Mouse (Mus musculus): ENCODE data around the gene D430041D05Rik. TPM values are rescaled to one million over a fixed set of nuclear protein-coding genes. Genes with fewer than 3 reads are reported as not detected.
"Not testable (repeated sequence)": the region's sequence is repeated elsewhere in the genome, so short reads cannot be mapped to it uniquely, and the experiment has no call there.

The D430041D05Rik gene
- total and polyA plus RNA-seq, 2 experiments from 2014 or later: 7.9 to 47.6 TPM

DNA sequence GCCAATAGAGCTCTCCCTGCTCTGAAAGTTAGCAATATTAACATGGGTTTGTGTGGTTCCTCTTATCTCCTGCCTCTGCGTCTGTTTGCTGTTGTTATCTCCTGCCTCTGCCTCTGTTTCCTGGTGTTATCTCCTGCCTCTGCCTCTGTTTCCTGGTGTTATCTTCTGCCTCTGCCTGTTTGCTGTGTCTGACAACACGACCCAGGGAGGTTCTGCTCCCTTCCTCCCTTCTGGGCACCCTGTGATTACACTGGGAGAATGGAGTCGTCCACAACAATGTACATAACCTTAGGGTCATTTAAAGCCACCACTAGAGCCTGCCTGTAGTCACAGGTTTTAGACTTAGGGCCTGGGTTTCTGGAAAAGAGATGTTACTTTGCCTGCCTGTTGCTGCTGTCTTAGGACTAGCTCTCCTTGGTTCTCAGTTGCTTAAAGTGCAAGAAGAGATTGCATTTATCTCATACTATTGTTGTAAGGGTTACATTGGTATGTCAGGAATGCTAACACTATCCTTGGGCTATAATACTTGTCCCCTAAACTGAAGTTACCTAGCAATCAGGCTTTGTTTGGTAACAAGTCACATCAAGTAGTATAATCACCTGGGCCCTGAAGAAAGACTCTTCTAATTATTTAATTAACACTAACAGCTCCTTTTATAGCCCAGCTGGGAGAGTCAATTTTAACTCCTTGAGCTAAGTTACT is 312.1 kb downstream of the D430041D05Rik start:
- TF ChIP-seq CTCF (IDR thresholded peaks at IDR 0.05): no peak
- DNase-seq (ENCODE audit: low spot score) (no peak), ATAC-seq (ENCODE audit: low FRiP score) (no peak)
- Histone ChIP-seq H3K36me3 (ENCODE audit: insufficient read depth, low read length) (no peaks in the 10 kb centered on the region), H3K9me3 (ENCODE audit: low read length) (no peaks in the 10 kb centered on the region), H3K4me2 (ENCODE audit: low read depth, low read length, poor library complexity, severe bottlenecking) (no peak overlapping the region), H3K27me3 (ENCODE audit: insufficient read depth, low read length) (no peaks in the 10 kb centered on the region), H3K27ac (ENCODE audit: low read depth, low read length) (no peak overlapping the region), H3K4me3 (ENCODE audit: low read depth, low read length) (no peak overlapping the region), H3K4me1 (ENCODE audit: insufficient read depth, low read length) (no peaks in the 10 kb centered on the region), H3K9ac (replicated peaks; ENCODE audit: low read length, poor library complexity, severe bottlenecking) (no peak overlapping the region)
- 50% methylated on average over 3 of the region's 3 CpGs for WGBS

DNA sequence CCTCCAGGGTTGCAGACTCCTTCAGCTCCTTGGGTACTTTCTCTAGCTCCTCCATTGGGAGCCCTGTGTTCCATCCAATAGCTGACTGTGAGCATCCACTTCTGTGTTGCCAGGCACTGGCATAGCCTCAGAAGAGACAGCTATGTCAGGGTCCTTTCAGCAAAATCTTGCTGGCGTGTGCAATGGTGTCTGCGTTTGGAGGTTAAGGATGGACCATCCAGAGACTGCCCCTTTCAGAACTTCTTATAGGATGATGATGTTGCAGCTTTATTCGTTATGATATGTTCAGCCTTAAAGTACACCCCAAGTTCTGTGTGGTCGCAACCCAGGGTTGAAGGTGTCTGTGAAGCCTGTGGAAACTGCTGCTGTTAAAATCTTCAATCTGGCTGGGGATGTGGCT is 313.4 kb downstream of the D430041D05Rik start:
- 96% methylated on average over 4 of the region's 4 CpGs for WGBS
- H3K4me2 ChIP-seq (ENCODE audit: low read depth, low read length, poor library complexity, severe bottlenecking); DNase-seq (ENCODE audit: low spot score): not testable (repeated sequence)

DNA sequence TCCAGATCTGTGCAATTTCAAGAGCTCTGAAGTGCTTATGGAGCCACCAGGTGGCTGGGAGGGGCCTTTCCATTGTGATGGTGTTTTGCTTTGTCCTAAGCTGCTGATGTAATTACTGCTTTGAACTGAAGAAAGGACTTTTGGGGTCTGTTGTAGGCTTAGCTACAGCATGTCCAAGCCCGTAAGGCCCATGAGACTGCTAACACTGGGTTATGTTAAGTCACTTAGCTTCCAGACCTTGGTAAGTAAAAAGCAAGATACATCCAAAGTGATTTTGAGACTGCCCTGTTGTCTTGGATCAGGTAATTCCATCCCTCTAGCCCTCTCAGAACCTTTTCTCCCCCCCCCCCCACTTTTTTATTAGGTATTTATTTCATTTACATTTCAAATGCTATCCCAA is 314.0 kb downstream of the D430041D05Rik start:
- not testable (repeated sequence) for H3K4me3 ChIP-seq (ENCODE audit: low read depth, low read length); H3K36me3 ChIP-seq (ENCODE audit: insufficient read depth, low read length); H3K27ac ChIP-seq (ENCODE audit: low read depth, low read length); H3K9ac ChIP-seq (replicated peaks; ENCODE audit: low read length, poor library complexity, severe bottlenecking); DNase-seq (ENCODE audit: low spot score); ATAC-seq (ENCODE audit: low FRiP score); H3K27me3 ChIP-seq (ENCODE audit: insufficient read depth, low read length); H3K9me3 ChIP-seq (ENCODE audit: low read length); H3K4me2 ChIP-seq (ENCODE audit: low read depth, low read length, poor library complexity, severe bottlenecking); H3K4me1 ChIP-seq (ENCODE audit: insufficient read depth, low read length)
- 56% methylated on average over 1 of the region's 1 CpGs for WGBS

More for the DNA sequence above, 313.4 kb downstream of the D430041D05Rik start:
- H3K36me3 ChIP-seq (ENCODE audit: insufficient read depth, low read length); H3K4me1 ChIP-seq (ENCODE audit: insufficient read depth, low read length); H3K9ac ChIP-seq (replicated peaks; ENCODE audit: low read length, poor library complexity, severe bottlenecking); H3K4me3 ChIP-seq (ENCODE audit: low read depth, low read length); H3K9me3 ChIP-seq (ENCODE audit: low read length); H3K27ac ChIP-seq (ENCODE audit: low read depth, low read length); H3K27me3 ChIP-seq (ENCODE audit: insufficient read depth, low read length); ATAC-seq (ENCODE audit: low FRiP score): not testable (repeated sequence)

DNA sequence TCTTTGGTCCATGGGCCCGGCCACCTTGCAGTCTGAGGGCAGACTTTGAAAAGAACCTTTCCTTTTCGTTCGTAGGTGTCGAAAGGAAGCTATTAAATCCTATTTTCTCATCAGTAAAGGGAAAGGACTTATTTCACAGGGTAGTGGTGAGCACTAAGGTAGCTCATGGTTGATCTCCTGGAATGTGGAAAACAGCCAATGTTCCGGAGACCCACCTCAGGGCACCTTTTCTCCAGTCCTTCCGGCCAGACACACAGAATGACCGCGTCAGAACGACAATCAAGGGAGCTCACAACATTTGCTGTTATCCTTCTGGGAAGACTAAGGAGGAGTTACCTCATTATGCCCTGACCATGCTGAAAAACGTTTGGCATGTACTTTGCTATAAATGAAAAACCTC is 314.6 kb downstream of the D430041D05Rik start:
- Histone ChIP-seq H3K27me3 (ENCODE audit: insufficient read depth, low read length) (no peaks in the 10 kb centered on the region), H3K27ac (ENCODE audit: low read depth, low read length) (peak overlapping the region; percentile 62; the same call in 1 of the 2 replicates), H3K36me3 (ENCODE audit: insufficient read depth, low read length) (no peaks in the 10 kb centered on the region), H3K4me3 (ENCODE audit: low read depth, low read length) (peak overlapping the region; percentile 36), H3K9ac (replicated peaks; ENCODE audit: low read length, poor library complexity, severe bottlenecking) (peak overlapping the region; percentile 42; the same call in 1 of the 2 replicates), H3K4me1 (ENCODE audit: insufficient read depth, low read length) (no peaks in the 10 kb centered on the region), H3K4me2 (ENCODE audit: low read depth, low read length, poor library complexity, severe bottlenecking) (peak overlapping the region; percentile 58), H3K9me3 (ENCODE audit: low read length) (no peaks in the 10 kb centered on the region)
- ATAC-seq (ENCODE audit: low FRiP score) (no peak), DNase-seq (ENCODE audit: low spot score) (no peak)
- 41% methylated on average over 10 of the region's 10 CpGs for WGBS
- TF ChIP-seq CTCF (IDR thresholded peaks at IDR 0.05): no peak

DNA sequence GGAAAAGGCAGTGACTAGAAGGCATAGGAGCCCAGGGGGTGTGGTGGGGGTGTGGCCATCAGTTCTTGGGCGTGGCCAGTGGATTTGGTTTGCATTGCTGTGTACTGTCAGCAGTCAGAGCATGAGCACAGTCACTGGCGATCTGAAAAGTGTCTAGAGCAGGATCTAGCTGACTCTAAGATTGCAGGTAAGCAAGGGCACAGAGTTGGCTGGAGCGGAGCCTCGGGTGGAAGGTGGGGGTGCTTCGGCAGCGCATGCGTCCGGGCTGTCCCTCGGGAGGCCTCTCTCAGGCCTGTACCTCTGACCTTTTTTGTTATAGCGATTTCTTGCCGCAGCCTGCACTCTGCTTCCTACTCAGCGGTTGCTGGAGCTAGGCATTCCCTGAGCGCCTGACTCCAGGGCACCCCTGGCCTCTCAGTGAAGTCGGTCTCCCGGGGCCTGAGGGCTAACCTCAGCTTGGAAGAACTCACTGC is 315.0 kb downstream of the D430041D05Rik start, which contains the start of gene Cd59a:
TSS of gene Cd59a (plus strand) at position 61 of the 473 bp plus-strand sequence.
- H3K27ac ChIP-seq (ENCODE audit: low read depth, low read length): peak within 1 kb of the TSS; percentile 62
- H3K9me3 ChIP-seq (ENCODE audit: low read length): no peaks in the 10 kb centered on the region
- H3K27me3 ChIP-seq (ENCODE audit: insufficient read depth, low read length): no peaks in the 10 kb centered on the region
- H3K4me3 ChIP-seq (ENCODE audit: low read depth, low read length): peak within 1 kb of the TSS; percentile 36
- DNase-seq (ENCODE audit: low spot score) (peak; percentile 78), ATAC-seq (ENCODE audit: low FRiP score) (peak; percentile 84)
- peak within 1 kb of the TSS; percentile 42; the same call in 1 of the 2 replicates for H3K9ac ChIP-seq (replicated peaks; ENCODE audit: low read length, poor library complexity, severe bottlenecking)
- H3K4me1 ChIP-seq (ENCODE audit: insufficient read depth, low read length): no peaks in the 10 kb centered on the region
- WGBS: 3% methylated on average over 15 of the region's 15 CpGs
- TF ChIP-seq CTCF (IDR thresholded peaks at IDR 0.05): no peak
- H3K4me2 ChIP-seq (ENCODE audit: low read depth, low read length, poor library complexity, severe bottlenecking): peak within 1 kb of the TSS; percentile 58
- H3K36me3 ChIP-seq (ENCODE audit: insufficient read depth, low read length): no peaks in the 10 kb centered on the region

DNA sequence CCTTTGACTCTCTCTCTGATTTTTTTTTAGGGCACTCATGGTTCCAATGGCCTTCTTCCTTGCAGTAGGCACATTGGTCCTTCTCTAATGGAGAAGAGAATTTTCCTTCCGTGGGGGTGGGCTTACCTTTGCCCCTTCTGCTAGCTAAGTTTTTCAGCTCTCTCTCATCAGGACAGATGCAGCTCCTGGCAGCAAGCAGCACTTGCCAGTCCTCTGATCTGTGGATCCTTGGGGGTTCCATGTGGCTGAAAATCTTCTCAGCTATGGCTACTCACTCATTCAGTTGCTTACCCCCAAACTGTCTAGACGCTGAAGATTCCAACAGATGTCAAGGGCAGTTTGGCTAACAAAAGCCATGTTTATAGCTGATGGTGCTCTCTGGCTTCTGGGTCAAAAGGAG is 317.5 kb downstream of the D430041D05Rik start:
- DNase-seq (ENCODE audit: low spot score) (no peak), ATAC-seq (ENCODE audit: low FRiP score) (no peak)
- H3K27me3 ChIP-seq (ENCODE audit: insufficient read depth, low read length): no peaks in the 10 kb centered on the region
- no peak overlapping the region for H3K4me3 ChIP-seq (ENCODE audit: low read depth, low read length)
- no peak for TF ChIP-seq CTCF (IDR thresholded peaks at IDR 0.05)
- WGBS: 84% methylated on average over 2 of the region's 2 CpGs
- no peak overlapping the region for H3K27ac ChIP-seq (ENCODE audit: low read depth, low read length)
- no peak overlapping the region for H3K4me2 ChIP-seq (ENCODE audit: low read depth, low read length, poor library complexity, severe bottlenecking)
- no peaks in the 10 kb centered on the region for H3K4me1 ChIP-seq (ENCODE audit: insufficient read depth, low read length)
- H3K9ac ChIP-seq (replicated peaks; ENCODE audit: low read length, poor library complexity, severe bottlenecking): no peak overlapping the region
- H3K36me3 ChIP-seq (ENCODE audit: insufficient read depth, low read length): no peaks in the 10 kb centered on the region
- H3K9me3 ChIP-seq (ENCODE audit: low read length): no peaks in the 10 kb centered on the region

MicroRNAs within 50 kb of the gene (microRNA counts, 519-probe panel; counts per million panel counts)
- 528 counts per million, percentile 58 among the panel's probes with 10 or more counts for microRNA mmu-miR-1902

Small RNA genes within 50 kb of the gene (microRNA-seq; reads per million reads assigned to microRNA genes)
- gene Mir1902 (ENCODE audit: borderline number of aligned reads): not detected

Other genes starting within 250 kb of the D430041D05Rik start
- 43.7 and 44.2 TPM in 2 replicates for gene Hipk3, start 83.4 kb upstream of the D430041D05Rik start, total RNA-seq (2014; rRNA removed)
- gene Hipk3, start 83.4 kb upstream of the D430041D05Rik start, polyA plus RNA-seq (2015; fragmentation: Nextera tagmentation; extraction: Ambion mirVana): 5.3 and 5.8 TPM in 2 replicates
- gene Cstf3, start 179.5 kb upstream of the D430041D05Rik start, total RNA-seq (2014; rRNA removed): 19.1 and 30.3 TPM in 2 replicates
- 58.9 and 72.0 TPM in 2 replicates for gene Cstf3, start 179.5 kb upstream of the D430041D05Rik start, polyA plus RNA-seq (2015; fragmentation: Nextera tagmentation; extraction: Ambion mirVana)

All from midbrain, postnatal 0 days (tissue).